Mouse (Mus musculus): ENCODE results near the gene H2-Eb1.

H2-Eb1 gene

GRCm38 (mm10) chr17:34305380-34306030 lies at the start of gene H2-Eb1:
H2-Eb1 (plus strand) TSS chr17:34305867.
- DNase-seq (ENCODE audit: inconsistent age in 2 of 2, low spot score in 1 of 2), result peak; percentile 88 to 96

DNA sequence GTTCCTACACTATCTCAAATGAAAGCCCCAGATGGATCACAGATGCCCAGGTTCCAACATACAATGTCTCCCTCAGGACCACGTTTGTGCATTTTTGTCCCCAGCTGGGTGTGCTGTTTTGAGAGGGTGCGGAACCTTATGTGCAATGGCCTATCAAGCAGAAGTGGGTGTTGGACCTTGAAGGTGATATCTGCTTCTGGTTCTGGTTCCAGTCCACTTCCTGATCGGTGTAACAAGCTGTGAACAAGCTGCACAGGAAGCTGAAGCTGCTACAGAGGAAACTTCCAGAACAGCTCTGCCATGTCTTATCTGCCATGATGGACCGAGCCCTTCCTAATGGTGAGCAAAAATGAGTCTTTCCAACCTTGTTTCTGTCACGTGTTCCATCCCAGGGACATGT lies 49.2 kb upstream of the H2-Eb1 start:
- DNase-seq (ENCODE audit: inconsistent age in 2 of 2, low spot score in 1 of 2), result no peak

GRCm38 (mm10) chr17:34257594-34258375 lies 47.9 kb upstream of the H2-Eb1 start, which contains the start of gene H2-Ab1:
H2-Ab1 (plus strand) TSS chr17:34257689.
- peak; percentile 81 to 95 for DNase-seq (ENCODE audit: inconsistent age in 2 of 2, low spot score in 1 of 2)

DNA sequence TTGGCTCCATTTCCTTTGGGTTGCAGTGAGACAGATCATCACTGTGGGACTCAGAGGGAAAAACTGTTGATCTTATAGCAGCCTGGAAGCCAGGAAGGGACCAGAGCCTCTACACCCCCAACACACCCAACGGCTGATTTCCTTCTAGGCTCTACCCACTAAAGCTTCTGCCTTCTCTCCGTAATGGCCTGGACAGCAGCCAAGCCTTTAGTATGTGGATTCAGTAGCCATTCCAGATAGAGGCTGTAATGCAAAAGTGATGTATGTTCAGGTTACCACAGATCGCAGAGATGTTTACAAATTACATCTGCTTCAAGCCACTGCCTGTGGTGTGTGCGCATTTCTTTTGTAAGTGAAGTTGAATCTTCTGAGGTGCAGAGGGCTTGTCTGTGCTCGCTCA lies 45.1 kb upstream of the H2-Eb1 start:
- no peak for DNase-seq (ENCODE audit: inconsistent age in 2 of 2, low spot score in 1 of 2)

DNA sequence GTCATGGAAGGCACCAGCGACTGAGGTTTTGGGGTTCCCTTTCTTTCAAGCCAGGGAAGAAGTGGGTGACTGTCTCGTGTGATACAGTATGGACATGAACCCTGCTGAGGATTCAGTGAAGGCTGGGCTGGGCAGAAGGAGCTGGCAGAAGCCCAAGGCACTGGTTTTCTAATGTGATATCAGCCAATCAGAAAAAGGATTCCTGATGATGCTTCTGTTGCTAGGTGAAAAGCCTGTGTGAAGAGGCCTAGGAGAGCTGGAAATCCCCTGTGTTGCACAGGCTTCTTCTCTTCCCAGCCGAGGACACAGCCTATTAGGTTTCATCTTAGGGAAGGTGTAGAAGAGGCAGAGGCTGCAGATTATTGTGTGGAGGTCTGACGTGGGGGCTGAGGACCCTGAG lies 44.2 kb upstream of the H2-Eb1 start:
- DNase-seq (ENCODE audit: inconsistent age in 2 of 2, low spot score in 1 of 2), result peak; percentile 76 to 96

- peak; percentile 70 to 94 for DNase-seq (ENCODE audit: inconsistent age in 2 of 2, low spot score in 1 of 2)
Observed at GRCm38 (mm10) chr17:34263068-34263467, 42.6 kb upstream of the H2-Eb1 start.

DNA sequence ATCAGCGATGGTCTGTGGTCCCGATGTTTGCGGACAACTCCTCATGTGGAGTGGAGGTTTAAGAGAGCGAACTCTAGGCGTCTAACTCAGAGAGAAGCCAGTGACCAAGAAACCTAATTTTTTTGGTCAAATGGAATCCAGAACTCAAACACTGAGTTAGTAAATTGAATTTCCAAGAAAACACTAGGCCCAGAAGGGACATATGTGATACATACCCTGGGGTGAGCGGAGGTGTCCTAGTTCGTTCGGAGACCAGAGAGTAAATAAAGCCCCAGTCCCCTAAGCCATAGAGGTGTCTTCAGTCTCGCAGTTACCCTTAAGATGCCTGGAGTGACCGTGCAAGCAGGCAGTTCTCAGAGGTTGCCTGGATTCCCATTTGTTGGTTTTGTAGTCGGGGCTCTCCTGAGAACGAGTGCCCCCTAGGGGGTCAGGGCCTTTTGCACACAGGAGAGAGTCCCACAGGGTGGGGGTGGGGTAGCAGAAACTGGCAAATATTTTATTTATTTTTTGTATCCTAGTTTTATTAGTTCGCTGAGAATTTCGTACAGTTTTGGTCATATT lies 41.8 kb upstream of the H2-Eb1 start:
- DNase-seq (ENCODE audit: inconsistent age in 2 of 2, low spot score in 1 of 2), result peak in 1 of 2 experiments; percentile 43

DNA sequence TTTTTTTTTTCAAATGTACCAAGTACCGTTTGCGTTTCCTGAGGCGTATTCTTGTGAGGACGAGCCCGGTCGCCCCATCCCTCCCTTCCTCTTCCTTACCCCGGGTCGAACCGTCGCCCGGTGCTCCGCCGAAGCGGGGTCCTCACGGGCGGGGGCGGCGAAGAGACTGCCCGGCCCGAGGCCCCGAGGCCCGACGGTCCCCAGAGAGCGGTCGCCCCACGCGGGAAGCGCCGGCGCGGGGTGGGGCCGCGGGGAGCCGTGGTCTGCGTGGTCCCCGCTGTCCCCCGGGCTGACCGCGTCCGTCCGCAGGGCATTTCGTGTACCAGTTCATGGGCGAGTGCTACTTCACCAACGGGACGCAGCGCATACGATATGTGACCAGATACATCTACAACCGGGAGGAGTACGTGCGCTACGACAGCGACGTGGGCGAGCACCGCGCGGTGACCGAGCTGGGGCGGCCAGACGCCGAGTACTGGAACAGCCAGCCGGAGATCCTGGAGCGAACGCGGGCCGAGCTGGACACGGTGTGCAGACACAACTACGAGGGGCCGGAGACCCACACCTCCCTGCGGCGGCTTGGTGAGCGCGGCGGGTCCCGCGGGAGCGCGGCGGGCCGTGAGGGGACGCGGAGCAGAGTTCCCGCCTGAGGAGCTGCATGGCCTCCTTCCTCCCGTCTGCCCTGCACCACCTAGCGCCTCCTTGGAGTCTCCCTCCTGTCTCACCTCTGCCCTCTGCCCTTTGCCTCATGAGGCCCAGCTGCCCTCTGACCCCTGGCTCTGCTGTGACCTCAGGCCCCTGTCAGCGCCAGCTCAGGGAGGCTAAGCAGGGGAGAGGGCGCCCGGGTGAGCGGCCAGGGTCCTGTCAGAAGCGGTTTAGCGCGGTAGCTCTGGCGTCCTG lies 41.0 kb upstream of the H2-Eb1 start:
- DNase-seq (ENCODE audit: inconsistent age in 2 of 2, low spot score in 1 of 2), result peak in 1 of 2 experiments; percentile 41

DNA sequence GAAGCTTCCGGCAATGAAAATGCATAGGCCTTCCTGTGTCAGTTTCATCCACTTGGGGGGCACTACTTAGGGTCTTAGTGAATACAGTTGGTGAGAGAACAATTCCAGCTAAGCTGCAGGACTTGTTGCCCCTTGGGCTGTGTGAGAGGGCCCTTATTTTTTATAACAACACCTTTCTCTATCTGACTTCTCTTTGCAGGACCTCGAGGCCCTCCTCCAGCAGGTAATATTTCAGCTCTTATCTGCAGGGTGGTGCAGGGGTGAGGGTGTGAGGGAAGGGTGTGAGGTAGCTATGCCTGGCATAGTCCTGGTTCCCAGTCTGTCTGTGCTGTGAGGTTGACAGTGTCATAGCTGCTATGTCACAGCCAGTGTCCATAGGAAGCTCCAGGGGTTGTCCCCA lies 37.4 kb upstream of the H2-Eb1 start:
- DNase-seq (ENCODE audit: inconsistent age in 2 of 2, low spot score in 1 of 2), result no peak

- DNase-seq (ENCODE audit: inconsistent age in 2 of 2, low spot score in 1 of 2), result no peak
Observed at GRCm38 (mm10) chr17:34268748-34269147, 36.9 kb upstream of the H2-Eb1 start.

DNA sequence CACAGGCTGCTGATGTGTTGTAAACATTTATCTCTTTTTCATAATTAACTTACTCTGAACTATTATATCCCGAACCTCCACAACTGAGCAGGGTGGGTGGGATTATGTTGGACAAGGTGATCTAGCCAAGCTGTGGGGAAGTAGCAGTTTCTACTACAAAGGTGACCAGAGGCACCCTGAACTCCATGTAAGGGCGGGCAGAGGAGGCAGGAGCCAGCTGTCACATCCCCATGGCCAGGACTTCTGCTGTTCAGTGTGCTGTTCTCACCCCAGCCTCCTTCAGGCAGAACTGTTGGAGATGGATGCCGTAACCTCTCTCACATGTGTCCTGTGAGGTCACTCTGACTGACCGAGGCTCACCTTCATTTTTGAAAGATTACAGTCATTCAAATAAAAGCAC lies 35.9 kb upstream of the H2-Eb1 start:
- DNase-seq (ENCODE audit: inconsistent age in 2 of 2, low spot score in 1 of 2), result no peak

- DNase-seq (ENCODE audit: inconsistent age in 2 of 2, low spot score in 1 of 2), result no peak
Observed at GRCm38 (mm10) chr17:34270230-34270629, 35.4 kb upstream of the H2-Eb1 start.

DNA sequence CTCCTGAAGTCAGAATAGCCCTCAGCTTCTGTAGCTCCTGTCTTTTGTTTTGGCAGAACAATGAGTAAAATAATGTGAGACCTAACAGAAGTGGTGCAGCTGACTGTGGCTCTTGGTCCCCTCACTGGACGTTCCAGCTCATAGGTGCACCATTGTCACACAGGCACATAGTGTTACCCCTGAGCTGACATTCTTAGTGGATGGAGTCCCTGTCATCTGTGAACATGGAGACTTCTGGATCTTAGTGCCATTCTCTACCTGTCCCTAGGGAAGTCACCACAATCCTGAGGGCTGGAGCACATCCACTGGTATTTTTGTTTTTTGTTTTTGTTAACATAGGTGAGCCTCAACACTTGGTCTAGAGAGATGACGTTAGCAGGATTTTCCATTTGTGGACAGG lies 34.7 kb upstream of the H2-Eb1 start:
- DNase-seq (ENCODE audit: inconsistent age in 2 of 2, low spot score in 1 of 2), result no peak

- DNase-seq (ENCODE audit: inconsistent age in 2 of 2, low spot score in 1 of 2), result no peak
Observed at GRCm38 (mm10) chr17:34272102-34272501, 33.6 kb upstream of the H2-Eb1 start.

DNA sequence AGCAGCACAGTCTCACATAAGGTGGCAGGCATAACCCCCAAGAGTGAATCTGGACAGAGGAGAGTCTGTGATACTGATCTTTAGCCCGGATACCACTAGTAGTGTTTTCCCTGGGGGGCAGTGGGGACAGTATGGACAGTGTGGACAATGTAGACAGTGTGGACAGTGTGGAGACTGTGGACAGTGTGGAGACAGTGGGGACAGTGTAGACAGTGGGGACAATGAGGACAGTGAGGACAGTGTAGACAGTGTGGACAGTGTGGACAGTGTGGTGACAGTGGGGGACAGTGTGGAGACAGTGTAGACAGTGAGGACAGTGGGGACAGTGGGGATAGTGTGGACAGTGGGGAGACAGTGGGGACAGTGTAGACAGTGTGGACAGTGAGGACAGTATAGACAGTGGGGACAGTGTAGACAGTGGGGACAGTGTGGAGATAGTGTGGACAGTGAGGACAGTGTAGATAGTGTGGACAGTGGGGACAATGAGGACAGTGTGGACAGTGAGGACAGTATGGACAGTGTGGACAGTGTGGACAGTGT lies 25.1 kb upstream of the H2-Eb1 start:
- no peak for DNase-seq (ENCODE audit: inconsistent age in 2 of 2, low spot score in 1 of 2)

GRCm38 (mm10) chr17:34281836-34282235 lies 23.8 kb upstream of the H2-Eb1 start:
- no peak for DNase-seq (ENCODE audit: inconsistent age in 2 of 2, low spot score in 1 of 2)

- DNase-seq (ENCODE audit: inconsistent age in 2 of 2, low spot score in 1 of 2), result no peak
Observed at GRCm38 (mm10) chr17:34285371-34285770, 20.3 kb upstream of the H2-Eb1 start.

DNA sequence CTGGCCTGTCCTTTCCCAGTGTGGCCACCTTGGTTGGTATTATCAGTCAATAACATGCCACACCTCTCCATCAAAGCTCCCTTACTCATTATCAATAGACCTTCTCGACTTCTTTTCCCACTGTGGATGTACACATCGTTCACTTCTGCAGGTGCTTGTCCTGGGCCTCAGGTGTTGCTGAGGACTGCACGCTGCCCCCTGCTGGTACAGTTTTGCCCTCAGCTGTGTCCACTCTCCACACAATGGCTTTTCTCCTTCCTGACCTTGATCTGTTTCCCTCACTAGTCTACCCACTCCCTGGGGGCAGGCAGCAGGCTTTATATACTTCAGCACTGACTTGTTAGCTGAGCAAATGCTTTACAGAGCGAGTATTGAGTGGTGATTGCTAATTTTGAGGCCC lies 19.8 kb upstream of the H2-Eb1 start:
- DNase-seq (ENCODE audit: inconsistent age in 2 of 2, low spot score in 1 of 2), result peak in 1 of 2 experiments; percentile 62

DNA sequence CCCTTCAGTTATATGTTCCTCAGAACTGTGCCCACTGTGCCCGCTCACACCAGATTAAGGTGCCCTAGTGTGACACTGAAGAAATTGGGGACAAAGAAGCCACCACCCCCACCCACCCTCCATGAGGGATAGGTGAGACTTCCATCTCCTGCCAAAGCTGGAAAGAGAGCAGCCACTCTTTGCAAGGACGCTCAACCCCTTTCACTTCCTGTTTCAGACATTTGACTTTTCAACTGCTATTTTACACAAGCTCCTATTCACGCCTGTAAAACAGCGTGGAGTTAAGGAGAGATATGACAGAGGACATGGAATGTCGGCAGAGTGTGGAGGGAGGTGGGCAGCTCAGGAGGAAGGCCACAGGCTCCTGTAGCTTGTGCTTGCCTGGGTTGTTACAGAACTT lies 19.2 kb upstream of the H2-Eb1 start:
- no peak for DNase-seq (ENCODE audit: inconsistent age in 2 of 2, low spot score in 1 of 2)

- DNase-seq (ENCODE audit: inconsistent age in 2 of 2, low spot score in 1 of 2), result peak in 1 of 2 experiments; percentile 22
Observed at GRCm38 (mm10) chr17:34286999-34287398, 18.7 kb upstream of the H2-Eb1 start.

- peak; percentile 87 to 97 for DNase-seq (ENCODE audit: inconsistent age in 2 of 2, low spot score in 1 of 2)
Observed at GRCm38 (mm10) chr17:34287648-34288047, 18.0 kb upstream of the H2-Eb1 start, which contains the start of gene H2-Aa. H2-Aa (minus strand) TSS chr17:34287823.

Measured in adrenal gland, adult (tissue).